Mouse (Mus musculus): ENCODE measurements around the gene Dnase2b. TPM values are rescaled to one million over a fixed set of nuclear protein-coding genes. Genes with fewer than 3 reads are reported as not detected.

Gene Dnase2b
- total and polyA plus RNA-seq, 2 experiments from 2014 or later, result not detected

DNA sequence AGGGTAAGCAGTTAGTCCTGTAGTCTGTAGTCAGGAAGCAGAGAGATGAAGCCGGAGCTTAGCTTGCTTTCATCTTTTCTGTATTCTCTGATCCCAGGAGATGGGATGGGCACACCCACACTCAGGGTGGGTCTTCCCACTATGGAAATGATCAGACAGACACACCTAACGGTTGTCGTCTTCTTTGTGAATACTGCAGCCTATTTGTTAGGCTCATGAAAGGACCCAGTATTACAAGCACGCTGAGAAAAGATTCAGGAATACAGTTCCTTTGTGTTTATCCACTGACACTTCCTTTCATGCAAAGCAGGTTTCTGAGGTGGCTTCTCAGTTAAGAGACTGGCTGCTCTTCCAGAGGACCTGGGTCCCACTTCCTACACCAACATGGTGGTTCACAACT is 4.1 kb downstream of the Dnase2b start:
- DNase-seq (ENCODE audit: low spot score) (no peak), ATAC-seq (ENCODE audit: low FRiP score) (no peak)
- Histone ChIP-seq H3K4me2 (ENCODE audit: low read depth, low read length, poor library complexity, severe bottlenecking) (no peak overlapping the region), H3K27me3 (ENCODE audit: insufficient read depth, low read length) (no peaks in the 10 kb centered on the region), H3K36me3 (ENCODE audit: insufficient read depth, low read length) (no peaks in the 10 kb centered on the region), H3K27ac (ENCODE audit: low read depth, low read length) (no peak overlapping the region), H3K4me3 (ENCODE audit: low read depth, low read length) (no peak overlapping the region), H3K9ac (replicated peaks; ENCODE audit: low read length, poor library complexity, severe bottlenecking) (no peak overlapping the region), H3K9me3 (ENCODE audit: low read length) (no peaks in the 10 kb centered on the region), H3K4me1 (ENCODE audit: insufficient read depth, low read length) (peaks cover 6% of the 10 kb centered on the region)
- 75% methylated on average over 4 of the region's 4 CpGs for WGBS
- TF ChIP-seq CTCF (IDR thresholded peaks at IDR 0.05), result no peak

DNA sequence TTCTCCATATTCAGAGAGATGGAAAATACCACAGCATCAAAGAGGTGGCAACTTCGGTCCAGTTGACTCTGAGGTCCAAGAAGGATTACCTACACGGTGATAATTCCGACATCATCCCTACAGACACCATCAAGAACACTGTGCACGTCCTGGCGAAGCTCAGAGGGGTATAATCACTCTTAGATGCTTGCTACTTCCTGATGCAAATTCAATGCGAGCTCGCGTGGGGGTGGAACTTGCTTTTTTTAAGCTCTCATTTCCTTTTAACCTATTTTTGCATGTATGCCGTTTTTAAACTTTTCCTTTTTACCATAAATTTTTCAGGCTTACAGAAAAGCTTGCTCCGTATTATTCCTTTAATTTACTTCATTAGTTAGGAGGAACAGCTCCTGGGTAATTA is 5.1 kb downstream of the Dnase2b start:
- ATAC-seq (ENCODE audit: low FRiP score) (no peak), DNase-seq (ENCODE audit: low spot score) (no peak)
- no peaks in the 10 kb centered on the region for H3K36me3 ChIP-seq (ENCODE audit: insufficient read depth, low read length)
- no peak for TF ChIP-seq CTCF (IDR thresholded peaks at IDR 0.05)
- no peak overlapping the region for H3K9ac ChIP-seq (replicated peaks; ENCODE audit: low read length, poor library complexity, severe bottlenecking)
- no peak overlapping the region for H3K4me3 ChIP-seq (ENCODE audit: low read depth, low read length)
- peaks cover 6% of the 10 kb centered on the region for H3K4me1 ChIP-seq (ENCODE audit: insufficient read depth, low read length)
- WGBS, result 79% methylated on average over 10 of the region's 10 CpGs
- no peaks in the 10 kb centered on the region for H3K9me3 ChIP-seq (ENCODE audit: low read length)
- H3K27me3 ChIP-seq (ENCODE audit: insufficient read depth, low read length), result no peaks in the 10 kb centered on the region
- no peak overlapping the region for H3K4me2 ChIP-seq (ENCODE audit: low read depth, low read length, poor library complexity, severe bottlenecking)
- no peak overlapping the region for H3K27ac ChIP-seq (ENCODE audit: low read depth, low read length)

DNA sequence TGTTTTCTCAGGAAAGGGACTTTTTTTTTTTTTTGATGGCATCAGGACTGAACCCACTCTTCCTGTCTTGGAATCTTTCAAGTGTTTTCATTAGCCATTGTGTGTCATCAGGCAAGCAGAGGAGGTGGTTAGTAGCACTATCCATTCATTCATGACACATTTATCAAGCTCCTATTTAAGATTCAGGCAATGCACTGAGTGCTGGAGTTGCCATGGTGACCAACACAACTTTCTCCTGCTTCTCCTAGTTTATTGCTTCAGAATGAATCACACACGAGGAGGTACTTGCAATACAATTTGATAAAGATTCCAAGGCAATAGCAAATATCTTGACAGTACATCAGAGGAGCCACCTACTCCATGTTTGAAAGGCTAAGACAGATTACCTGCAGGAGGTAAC is 8.0 kb downstream of the Dnase2b start:
- Histone ChIP-seq H3K9ac (replicated peaks; ENCODE audit: low read length, poor library complexity, severe bottlenecking) (no peak overlapping the region), H3K27ac (ENCODE audit: low read depth, low read length) (peak overlapping the region; percentile 34)
- peak; percentile 80 for ATAC-seq (ENCODE audit: low FRiP score)

DNA sequence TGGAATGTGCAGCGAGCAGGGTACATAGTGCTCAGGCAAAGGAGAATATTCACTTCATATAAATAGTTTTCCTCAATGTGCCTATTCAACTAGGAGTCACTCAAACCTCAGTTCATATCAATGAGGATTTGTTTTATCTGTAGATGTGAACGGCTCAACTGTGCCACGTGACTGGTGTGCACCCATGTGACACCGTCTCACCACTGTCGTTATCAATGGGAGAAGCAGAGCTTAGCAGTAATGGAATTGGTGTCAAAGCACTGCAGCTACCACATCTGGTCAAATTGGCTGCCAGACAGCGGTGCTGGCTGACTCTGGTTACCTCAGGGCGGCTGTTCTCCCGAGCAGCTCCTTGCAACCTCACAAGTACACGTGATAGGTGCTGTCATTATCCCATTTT is 10.7 kb downstream of the Dnase2b start:
- no peak for DNase-seq (ENCODE audit: low spot score)
- Histone ChIP-seq H3K27ac (ENCODE audit: low read depth, low read length) (no peak overlapping the region), H3K27me3 (ENCODE audit: insufficient read depth, low read length) (no peaks in the 10 kb centered on the region), H3K4me1 (ENCODE audit: insufficient read depth, low read length) (peaks cover 6% of the 10 kb centered on the region), H3K4me3 (ENCODE audit: low read depth, low read length) (no peak overlapping the region), H3K9me3 (ENCODE audit: low read length) (no peaks in the 10 kb centered on the region), H3K36me3 (ENCODE audit: insufficient read depth, low read length) (no peaks in the 10 kb centered on the region), H3K9ac (replicated peaks; ENCODE audit: low read length, poor library complexity, severe bottlenecking) (no peak overlapping the region), H3K4me2 (ENCODE audit: low read depth, low read length, poor library complexity, severe bottlenecking) (no peak overlapping the region)
- ATAC-seq (ENCODE audit: low FRiP score), result no peak
- TF ChIP-seq CTCF (IDR thresholded peaks at IDR 0.05), result no peak
- 82% methylated on average over 9 of the region's 9 CpGs for WGBS

More for the DNA sequence above, 8.0 kb downstream of the Dnase2b start:
- TF ChIP-seq CTCF (IDR thresholded peaks at IDR 0.05), result no peak
- no peaks in the 10 kb centered on the region for H3K9me3 ChIP-seq (ENCODE audit: low read length)
- H3K4me2 ChIP-seq (ENCODE audit: low read depth, low read length, poor library complexity, severe bottlenecking), result no peak overlapping the region
- 8% methylated on average over 1 of the region's 1 CpGs for WGBS
- H3K4me1 ChIP-seq (ENCODE audit: insufficient read depth, low read length), result peaks cover 6% of the 10 kb centered on the region
- peak; percentile 70 for DNase-seq (ENCODE audit: low spot score)
- H3K27me3 ChIP-seq (ENCODE audit: insufficient read depth, low read length), result no peaks in the 10 kb centered on the region
- no peak overlapping the region for H3K4me3 ChIP-seq (ENCODE audit: low read depth, low read length)
- no peaks in the 10 kb centered on the region for H3K36me3 ChIP-seq (ENCODE audit: insufficient read depth, low read length)

DNA sequence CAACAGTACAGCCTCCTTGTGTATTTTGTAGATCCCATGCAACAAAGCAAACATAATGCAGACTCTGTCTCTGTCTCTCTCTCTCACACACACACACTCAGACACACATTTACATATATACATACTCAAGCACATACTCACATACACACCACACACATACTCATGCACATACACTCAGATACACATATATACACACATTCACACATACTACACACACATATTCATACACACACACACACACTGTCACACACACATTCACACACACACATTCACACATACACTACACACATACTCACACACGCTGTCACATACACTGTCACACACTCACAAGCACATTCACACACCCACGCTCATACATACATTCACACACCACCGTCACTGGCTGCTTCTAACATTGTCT is 12.9 kb downstream of the Dnase2b start:
- no peak for ATAC-seq (ENCODE audit: low FRiP score)
- TF ChIP-seq CTCF (IDR thresholded peaks at IDR 0.05), result no peak
- H3K4me3 ChIP-seq (ENCODE audit: low read depth, low read length), result no peak overlapping the region
- no peaks in the 10 kb centered on the region for H3K36me3 ChIP-seq (ENCODE audit: insufficient read depth, low read length)
- no peak overlapping the region for H3K9ac ChIP-seq (replicated peaks; ENCODE audit: low read length, poor library complexity, severe bottlenecking)
- peaks cover under 1% of the 10 kb centered on the region; the same call in 1 of the 2 replicates for H3K4me1 ChIP-seq (ENCODE audit: insufficient read depth, low read length)
- WGBS, result 91% methylated on average over 3 of the region's 3 CpGs
- no peak overlapping the region for H3K27ac ChIP-seq (ENCODE audit: low read depth, low read length)
- no peaks in the 10 kb centered on the region for H3K27me3 ChIP-seq (ENCODE audit: insufficient read depth, low read length)
- no peak overlapping the region for H3K4me2 ChIP-seq (ENCODE audit: low read depth, low read length, poor library complexity, severe bottlenecking)
- DNase-seq (ENCODE audit: low spot score), result no peak
- no peaks in the 10 kb centered on the region for H3K9me3 ChIP-seq (ENCODE audit: low read length)

DNA sequence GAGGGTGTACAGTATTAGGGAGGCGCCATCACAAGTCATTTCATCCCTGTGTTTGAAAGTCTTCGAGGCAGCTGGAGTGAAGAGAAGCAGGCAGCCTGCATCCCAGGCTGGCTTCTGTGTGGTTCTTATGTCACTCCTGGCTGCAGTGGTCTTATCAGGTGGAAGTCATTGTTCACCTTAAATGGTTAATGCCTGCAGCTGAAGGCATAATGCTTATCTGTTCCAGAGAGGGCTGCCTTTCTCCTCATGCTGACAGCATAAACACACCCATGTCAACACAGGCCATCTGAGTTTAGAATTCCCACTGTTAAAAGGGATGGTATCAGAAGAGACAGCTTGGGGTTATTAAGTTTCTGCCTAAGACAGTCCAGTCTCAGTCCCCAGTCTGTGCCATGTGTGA is 14.2 kb downstream of the Dnase2b start:
- no peak overlapping the region for H3K9ac ChIP-seq (replicated peaks; ENCODE audit: low read length, poor library complexity, severe bottlenecking)
- DNase-seq (ENCODE audit: low spot score), result no peak
- 89% methylated on average over 2 of the region's 2 CpGs for WGBS
- no peak for ATAC-seq (ENCODE audit: low FRiP score)
- TF ChIP-seq CTCF (IDR thresholded peaks at IDR 0.05), result no peak
- H3K9me3 ChIP-seq (ENCODE audit: low read length), result no peaks in the 10 kb centered on the region
- H3K4me2 ChIP-seq (ENCODE audit: low read depth, low read length, poor library complexity, severe bottlenecking), result no peak overlapping the region
- no peaks in the 10 kb centered on the region for H3K36me3 ChIP-seq (ENCODE audit: insufficient read depth, low read length)
- no peaks in the 10 kb centered on the region; the same call in 1 of the 2 replicates for H3K4me1 ChIP-seq (ENCODE audit: insufficient read depth, low read length)
- no peak overlapping the region for H3K27ac ChIP-seq (ENCODE audit: low read depth, low read length)
- H3K27me3 ChIP-seq (ENCODE audit: insufficient read depth, low read length), result no peaks in the 10 kb centered on the region
- no peak overlapping the region for H3K4me3 ChIP-seq (ENCODE audit: low read depth, low read length)
